Mouse (Mus musculus): ENCODE data around the gene Csf1.

GRCm38 (mm10) chr3:107739966-107740365 is 20.3 kb downstream of the Csf1 start:
- TF ChIP-seq FLI1 (IDR thresholded peaks at IDR 0.05; ENCODE audit: low read length) (no peak), GATA1 (IDR thresholded peaks at IDR 0.05; ENCODE audit: borderline replicate concordance, low read length) (no peak)
